Mouse (Mus musculus) left cerebral cortex, adult 18-20 months (tissue): Measurements from ENCODE around the gene Sptssa. TPM values are rescaled to one million over a fixed set of nuclear protein-coding genes. Genes with fewer than 3 reads are reported as not detected.
A peak's percentile ranks its signal among the peaks of the same experiment; 100 is the strongest.

Experiments used
- DNase-seq, 2 experiments: peaks; one replicate each; pipeline ENCODE4 v3.0.0; 2021 to 2022; ENCODE audit warnings: low spot score in 2 of 2, mixed read lengths in 1 of 2
- total RNA-seq, 2 experiments: library from RNA; stranded (reverse); gene quantifications; 2 replicates each; pipeline ENCODE4 v1.2.3; 2021

Sptssa gene
- total RNA-seq, 2 experiments from 2014 or later: 24.8 to 25.7 TPM

GRCm38 (mm10) chr12:54655292-54656038, 908 bp downstream of the Sptssa start:
- no peak for DNase-seq

DNA sequence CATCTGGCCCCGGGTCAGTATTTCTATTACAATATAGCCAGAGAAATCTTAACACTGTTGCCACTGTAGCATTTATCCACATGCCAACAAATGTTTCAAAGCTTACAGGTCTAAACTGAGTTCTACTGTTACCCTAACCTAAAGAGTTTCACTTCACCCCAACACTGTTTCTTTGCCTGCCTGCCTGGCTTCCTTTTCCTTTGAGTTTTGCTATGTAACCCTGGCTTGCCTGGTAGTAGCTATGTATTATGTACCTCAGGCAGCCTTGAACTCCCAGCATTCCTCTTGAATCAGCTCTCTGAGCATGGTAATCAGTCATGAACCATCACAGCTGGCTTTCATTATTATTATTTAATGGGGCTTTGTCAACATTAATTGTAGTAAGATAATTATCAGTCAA, 1.6 kb downstream of the Sptssa start:
- no peak for DNase-seq

DNA sequence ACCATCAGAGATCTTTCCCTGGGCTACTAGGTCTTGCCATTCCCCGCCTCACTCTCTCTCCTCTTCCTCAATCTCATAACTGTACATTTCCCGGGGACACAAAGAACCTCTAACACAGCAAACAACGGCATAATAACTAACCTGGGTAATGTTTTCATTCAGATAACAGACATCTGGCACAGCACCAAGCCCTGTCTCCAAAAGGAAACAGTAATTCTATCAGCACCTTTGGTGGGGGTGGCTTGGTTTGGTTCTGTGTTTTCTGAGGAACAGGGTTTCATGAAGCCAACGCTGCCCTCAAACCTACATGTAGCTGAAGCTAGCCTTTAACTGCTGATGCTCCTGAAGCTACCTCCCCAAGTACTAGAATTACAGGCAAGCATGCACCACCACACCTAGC, 2.2 kb downstream of the Sptssa start:
- DNase-seq: no peak

- DNase-seq: no peak
These were observed 4.0 kb downstream of the Sptssa start for GRCm38 (mm10) chr12:54652346-54652745.

DNA sequence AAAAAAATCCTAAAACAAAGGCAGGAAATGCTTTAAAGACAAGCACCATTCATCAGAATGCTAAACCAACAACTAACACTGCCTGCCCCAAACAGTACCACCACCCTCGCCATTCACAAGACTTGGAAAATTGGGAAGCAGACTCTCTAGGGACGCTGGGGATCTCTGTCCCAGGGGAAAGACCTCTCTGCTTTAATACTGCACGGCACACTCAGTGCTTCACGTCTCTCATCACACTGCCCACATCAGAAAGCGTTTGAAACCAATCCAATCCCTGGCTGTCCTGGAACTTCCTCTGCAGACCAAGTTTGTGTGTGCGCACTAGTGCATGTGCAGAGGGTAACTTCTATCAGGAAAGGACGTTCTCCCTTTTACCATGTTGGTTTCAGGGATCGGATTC, 4.6 kb downstream of the Sptssa start:
- no peak for DNase-seq

GRCm38 (mm10) chr12:54651158-54651557, 5.2 kb downstream of the Sptssa start:
- no peak for DNase-seq

DNA sequence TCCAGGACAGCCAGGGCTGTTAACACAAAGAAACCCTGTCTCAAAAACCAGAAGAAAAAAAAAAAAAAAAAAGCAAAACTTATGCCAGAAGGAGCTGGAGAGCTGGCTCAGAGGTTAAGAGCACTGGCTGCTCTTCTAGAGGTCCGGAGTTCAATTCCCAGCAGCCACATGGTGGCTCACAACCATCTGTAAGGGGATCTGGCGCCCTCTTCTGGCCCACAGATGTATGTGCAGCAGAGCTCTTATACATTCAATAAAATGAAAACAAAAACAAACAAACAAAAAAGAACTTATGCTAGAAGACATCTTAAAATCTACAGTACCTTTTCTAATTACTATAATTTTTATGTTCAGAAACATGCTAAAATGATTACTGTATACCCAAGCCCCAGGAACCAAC, 11.4 kb downstream of the Sptssa start:
- DNase-seq: no peak

DNA sequence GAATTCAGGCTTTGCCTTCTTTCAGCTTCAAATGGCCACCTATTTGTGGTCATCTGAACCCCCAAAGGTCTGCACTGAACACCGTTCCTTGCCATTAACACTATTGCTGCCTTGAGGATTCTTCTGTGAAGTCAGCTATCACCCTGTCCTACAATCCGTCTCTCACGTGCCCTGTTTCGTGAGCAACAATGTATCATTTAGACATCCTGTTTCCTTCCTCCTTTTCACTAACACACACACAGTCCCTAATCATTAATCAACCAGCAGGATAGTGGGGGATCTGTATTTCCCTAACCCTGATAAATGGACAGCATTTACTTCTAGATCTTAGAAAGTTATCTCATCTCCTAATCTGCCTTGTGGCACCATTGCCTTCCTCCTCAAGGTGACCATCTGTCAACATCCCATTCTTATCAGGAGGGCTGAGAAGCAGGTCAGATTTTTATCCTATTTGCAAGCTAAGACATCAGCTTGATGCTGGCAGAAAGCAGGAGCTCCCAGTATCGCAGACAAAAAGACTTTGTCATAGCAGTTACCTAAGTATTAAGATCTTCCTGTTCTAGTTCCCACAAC, 13.0 kb downstream of the Sptssa start:
- no peak for DNase-seq

GRCm38 (mm10) chr12:54641374-54641773, 15.0 kb downstream of the Sptssa start:
- no peak for DNase-seq

DNA sequence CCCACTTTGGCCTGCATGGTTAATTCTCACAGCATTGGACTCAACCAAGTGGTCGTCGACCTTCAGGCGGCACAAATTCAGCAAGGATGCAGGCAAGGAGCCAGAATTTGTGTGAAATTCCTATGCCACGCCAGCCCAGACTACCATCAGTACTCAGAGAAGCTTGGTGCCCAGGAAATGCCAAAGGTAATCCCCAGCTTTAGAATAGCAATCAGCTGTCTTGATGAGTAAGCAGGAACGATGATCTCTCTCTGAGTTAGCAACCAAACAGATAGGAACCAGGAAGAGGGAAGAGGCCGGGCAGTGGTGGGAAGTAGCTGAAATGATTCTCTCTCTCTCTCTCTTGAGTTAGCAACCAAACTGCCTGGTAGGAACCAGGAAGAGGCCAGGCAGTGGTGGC, 16.1 kb downstream of the Sptssa start:
- DNase-seq: peak in 1 of 2 experiments; percentile 10

DNA sequence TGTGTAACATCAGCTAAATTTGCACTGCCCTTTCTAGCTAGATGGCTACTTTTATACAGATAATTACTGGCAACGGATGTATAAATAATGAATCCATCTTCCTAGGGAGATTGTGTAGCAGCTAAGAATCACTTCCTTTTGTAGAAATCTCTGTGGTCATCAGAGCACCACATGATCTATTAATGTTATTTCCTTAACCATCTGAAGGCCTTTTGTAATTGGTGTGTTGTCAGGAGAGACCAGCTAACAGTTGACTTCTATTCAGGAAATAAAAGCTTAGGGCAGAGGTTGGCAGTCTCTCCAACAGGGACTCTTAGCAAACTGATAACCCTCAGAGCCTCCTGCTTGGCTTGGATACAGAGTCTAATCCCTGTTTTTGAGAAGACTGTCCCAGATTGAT, 19.3 kb downstream of the Sptssa start:
- no peak for DNase-seq

- DNase-seq: no peak
These were observed 24.2 kb downstream of the Sptssa start for GRCm38 (mm10) chr12:54632141-54632540.

GRCm38 (mm10) chr12:54621942-54622341, 34.4 kb downstream of the Sptssa start:
- no peak for DNase-seq

DNA sequence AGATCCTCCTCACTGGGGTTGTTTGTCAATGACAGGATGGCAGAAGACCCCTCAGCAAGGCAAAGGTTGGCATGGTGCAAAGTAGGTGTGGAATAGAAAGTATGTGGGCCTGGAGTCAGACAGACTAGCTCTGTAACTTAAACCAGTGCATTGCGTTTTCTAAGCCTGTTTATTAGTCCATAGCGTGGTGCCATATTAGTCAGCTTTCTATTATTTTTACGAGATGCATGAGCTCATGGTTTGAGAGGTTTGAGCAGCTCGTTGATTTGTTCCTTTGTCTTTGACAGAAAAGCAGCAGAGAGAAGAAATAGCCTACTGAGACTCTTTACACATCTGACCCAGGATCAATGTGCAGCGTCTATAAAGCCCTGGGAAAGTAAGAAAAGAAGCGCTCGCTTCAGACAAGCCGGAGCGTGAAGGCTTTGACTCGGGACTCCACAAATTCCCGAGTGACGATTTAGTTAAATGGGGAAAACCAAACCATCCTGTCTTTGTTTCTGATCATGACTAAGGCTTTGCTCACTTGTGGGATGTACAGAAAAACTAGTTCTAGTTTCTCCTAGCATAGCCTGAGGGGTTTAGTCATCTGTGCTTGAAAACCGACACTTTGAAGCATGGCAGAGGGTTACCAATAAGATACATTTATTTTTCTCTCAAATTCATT, 36.2 kb downstream of the Sptssa start:
- no peak for DNase-seq

GRCm38 (mm10) chr12:54608988-54609387, 47.4 kb downstream of the Sptssa start:
- no peak for DNase-seq

- no peak for DNase-seq
These were observed 51.2 kb downstream of the Sptssa start for GRCm38 (mm10) chr12:54605203-54605602.

DNA sequence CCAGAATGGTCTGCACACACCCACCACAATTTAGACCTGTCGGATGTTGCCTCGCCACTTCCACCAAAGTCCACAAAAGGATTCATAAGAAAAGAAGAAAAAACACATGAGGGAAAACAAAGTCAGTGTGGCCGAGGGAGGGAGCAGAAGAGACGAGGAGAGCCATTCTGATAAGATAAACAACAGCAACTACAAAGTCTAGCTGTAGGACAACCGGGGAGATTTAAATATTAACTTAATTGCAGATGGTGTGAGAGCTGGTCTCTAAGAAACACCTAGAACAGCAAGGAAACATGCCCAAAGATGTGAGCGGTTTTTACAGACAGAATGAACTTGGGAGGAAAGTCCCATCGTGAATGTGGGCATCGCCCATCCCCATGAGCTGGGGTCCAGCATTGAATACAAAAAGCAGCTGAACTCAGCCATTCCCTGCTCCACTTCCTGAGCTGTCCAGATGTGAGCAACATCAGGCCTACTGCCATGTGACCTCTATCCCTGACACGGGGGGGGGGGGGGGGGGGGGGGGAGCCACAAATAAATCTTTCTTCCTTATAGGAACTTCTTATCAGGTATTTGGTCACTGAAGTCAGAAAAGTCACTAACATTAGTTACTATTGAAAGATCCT, 52.7 kb downstream of the Sptssa start:
- DNase-seq: no peak

- DNase-seq: peak; percentile 4 to 23
These were observed 55.9 kb downstream of the Sptssa start for GRCm38 (mm10) chr12:54600482-54600881.

DNA sequence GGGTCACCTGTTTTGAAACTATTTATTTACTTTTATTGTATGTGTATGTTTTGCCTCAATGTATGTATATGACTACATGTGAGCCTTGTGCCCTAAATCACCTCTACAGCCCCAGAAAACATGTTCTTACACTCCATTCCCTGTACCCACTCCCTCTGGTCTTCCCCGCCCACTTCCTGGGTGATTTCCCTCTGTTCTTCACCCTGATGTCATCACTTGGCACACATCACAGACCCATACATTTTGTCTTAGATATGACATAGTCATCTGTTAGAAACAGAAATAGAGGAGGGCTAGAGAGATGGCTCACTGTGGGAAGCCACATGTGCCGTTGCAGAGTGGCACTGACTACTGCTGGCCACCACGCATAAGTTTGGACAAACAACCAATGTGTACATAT, 58.0 kb downstream of the Sptssa start:
- no peak for DNase-seq

DNA sequence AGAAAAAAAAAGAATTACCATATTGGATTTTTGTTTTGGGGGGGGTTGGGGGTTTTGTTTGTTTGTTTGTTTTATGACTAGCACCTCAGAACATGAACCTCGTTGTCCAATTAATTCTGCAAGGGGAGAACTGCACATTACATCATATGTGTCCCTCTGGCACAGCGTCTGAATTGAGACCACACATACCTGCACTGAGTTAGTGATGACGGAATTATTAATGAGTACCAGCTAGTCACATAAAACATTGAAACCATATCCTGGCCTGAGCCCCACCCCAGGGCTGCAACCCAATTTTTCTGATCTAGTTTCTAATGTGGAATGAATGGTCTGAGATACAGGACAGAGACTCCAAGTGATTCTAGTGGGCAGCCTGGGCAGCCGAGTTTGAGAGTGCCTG, 59.7 kb downstream of the Sptssa start:
- DNase-seq: no peak
